Mouse (Mus musculus) retina, embryonic 14.5 days (tissue): ENCODE results near the gene Tmem59l.

Source experiments
- DNase-seq: peaks from one replicate; pipeline ENCODE4 v3.0.0-alpha.2; 2015; ENCODE audit warnings: low spot score

Gene Tmem59l

GRCm38 (mm10) chr8:70488931-70489470 is 1.8 kb upstream of the Tmem59l start:
- no peak for DNase-seq

GRCm38 (mm10) chr8:70487993-70488796 is 1.0 kb upstream of the Tmem59l start:
- no peak for DNase-seq

DNA sequence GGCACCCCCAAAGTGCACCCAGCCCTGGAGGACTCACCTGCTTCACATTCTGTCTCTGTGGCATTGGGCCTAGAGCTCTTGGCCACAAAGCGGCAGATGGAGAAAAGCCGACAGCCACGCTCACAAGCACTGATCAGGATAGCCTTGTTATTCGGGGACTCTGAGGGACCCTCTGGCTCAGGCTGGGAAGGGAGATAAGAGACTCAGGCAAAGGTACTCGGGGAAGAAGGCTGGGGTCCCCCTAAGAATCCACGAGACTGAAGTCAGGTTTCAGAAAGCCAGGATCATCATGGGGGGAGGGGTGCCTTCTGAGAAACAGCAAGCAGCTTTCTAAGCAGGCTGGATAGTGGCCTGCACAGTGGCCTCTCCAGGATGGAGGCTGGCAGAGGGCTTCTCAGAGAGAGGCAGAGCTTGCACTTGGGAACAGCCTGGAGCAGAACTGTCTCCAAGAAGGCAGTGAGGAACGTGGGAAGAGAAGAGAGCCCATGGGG is 922 bp downstream of the Tmem59l start:
- DNase-seq = no peak

DNA sequence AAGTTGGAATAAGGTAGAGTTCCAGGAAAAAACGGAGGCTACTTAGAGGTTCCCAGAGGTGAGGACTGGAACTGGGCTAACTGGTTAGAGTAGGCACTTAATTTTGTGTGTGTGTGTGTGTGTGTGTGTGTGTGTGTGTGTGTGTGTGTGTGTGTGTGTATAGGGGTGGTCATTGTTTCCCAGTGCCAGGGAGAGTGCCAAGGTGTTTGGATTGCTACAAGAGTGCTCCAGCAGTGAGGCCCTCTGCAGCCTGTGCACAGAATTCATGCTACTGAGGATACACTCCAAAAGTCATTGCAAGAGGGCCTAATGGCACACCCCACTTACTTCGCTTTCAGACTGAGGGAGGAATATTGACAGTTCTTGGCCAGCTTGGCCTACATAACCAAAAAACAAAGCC is 4.2 kb downstream of the Tmem59l start:
- no peak for DNase-seq

DNA sequence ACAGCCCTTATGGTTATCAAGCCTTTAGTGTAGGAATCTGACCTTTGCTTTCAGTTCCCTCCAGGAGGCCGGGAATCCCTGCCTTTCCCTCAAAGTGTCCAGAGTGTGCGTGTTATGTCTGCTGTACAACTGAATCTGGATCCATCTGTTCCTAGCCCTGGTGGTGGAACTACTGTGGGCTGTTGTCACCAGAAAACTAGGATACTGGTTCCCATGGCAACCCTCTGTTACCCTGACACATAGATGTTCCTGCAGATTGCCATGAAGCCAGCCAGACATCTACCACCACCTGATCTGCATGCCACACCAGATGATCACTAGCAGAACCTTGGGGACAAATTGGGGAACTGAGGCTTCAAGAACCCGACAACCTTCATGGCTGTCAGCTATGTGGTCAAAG is 5.2 kb downstream of the Tmem59l start:
- DNase-seq = no peak

DNA sequence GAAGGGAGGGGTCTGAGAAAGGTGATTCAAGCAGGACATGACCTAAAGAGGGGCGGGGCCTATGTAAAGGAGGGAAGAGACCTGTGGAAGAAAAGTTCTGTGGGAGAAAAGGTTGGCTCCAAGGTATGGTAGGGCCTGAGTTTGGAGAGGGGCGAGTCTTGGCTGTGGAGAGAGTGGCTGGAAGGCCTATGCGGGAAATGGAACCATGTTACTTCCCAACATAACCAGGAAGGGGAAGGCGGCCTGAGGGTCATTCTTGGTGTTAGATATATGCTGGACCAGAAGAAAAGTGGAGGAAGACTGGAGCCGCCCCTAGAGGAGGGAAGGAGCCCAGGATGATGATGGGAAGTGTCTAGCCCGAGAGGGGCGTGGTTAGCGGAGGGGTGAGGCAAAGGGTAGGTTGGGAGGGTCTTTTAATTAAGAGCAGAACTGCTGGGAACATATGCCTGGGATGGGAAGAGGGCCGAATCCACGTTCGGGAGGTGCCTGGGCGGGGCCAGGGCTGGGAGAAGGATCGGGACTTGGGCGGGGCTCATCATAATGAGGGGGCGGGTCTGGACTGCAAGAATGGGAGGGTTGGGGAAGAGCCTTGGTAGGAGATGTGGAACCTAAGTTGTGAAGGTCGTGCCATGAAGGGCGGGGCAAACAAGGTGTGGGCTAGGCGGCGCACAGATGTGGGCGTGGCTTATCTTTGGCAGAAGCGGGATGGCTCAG is 9.7 kb downstream of the Tmem59l start:
- DNase-seq = no peak

DNA sequence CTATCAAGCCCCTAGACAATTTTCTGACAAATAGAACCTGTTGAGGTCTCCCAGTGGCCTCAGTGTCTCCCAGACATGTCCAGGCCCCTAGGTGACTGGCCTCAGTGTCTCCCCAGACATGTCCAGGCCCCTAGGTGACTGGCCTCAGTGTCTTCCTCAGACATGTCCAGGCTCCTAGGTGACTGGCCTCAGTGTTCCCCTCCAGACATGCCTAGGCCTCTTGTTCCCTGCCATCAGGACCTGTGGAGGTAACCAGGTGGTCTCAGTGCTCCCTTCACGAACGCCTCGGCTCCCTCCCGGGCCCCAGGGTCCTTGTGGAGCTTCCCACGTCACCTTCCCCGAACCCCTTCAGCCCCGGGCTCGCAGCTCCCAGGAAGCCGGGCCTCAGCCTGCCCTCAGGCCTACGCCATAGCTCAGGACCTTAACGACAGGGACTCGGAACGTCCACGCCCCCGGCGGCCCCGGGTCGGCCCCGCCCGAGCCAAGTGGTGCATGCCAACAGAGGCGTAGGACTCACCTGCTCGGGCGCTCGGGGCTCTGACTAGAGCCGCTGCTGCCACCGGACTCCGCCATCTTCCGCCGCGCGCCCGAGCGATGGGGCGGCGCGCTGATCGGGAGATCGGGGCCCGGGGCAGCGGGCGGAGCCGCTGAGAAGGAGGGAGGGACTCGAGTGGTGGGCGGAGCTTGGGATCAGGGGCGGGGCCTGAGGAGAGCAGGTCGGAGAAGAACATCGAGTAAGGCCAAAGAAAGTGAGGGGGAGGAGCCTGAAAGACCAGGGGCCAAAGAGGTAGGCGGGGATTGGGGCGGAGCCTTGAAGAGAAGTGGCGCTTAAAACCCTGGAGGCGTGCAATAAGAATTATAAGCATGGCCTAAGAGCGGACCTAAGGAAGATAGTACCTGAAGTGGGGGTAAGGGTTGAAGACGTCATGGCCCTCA is 10.6 kb downstream of the Tmem59l start, which contains the start of gene Klhl26:
TSS of gene Klhl26 (minus strand) at position 636 of the 936 bp plus-strand sequence.
- peak; percentile 95 for DNase-seq

- no peak for DNase-seq
These were observed 15.3 kb downstream of the Tmem59l start for GRCm38 (mm10) chr8:70471856-70472255.

- no peak for DNase-seq
These were observed 17.2 kb downstream of the Tmem59l start for GRCm38 (mm10) chr8:70469938-70470337.

DNA sequence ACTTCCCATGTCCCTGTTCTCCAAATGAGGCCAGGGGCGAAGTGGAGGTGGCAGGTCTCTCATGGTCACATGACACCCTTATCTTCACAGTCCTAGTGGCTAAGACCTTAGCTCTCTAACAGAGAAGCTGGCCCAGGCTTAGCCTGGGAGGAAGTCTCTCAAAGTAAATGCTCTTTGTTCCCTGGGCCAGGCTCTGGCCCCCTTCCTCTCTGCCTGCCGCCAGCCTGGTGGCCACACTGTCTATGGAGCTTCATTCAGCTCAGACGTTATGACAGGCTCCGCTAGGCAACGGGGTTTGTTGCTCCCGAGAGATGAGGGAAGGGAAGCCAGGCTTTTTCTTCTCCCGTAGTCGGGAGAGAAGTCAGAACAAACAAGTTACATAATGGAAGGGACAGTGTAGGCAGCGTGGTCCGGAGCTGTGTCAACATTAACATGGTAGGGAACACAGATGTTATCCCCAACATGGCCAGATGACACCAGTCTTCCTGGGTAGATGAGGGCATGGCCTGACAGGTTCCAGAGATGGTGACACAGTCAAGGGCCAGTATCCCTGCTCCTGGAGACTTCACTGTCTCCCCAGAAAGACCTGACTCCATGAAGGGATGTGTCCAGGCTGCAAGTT is 17.8 kb downstream of the Tmem59l start:
- DNase-seq = no peak

DNA sequence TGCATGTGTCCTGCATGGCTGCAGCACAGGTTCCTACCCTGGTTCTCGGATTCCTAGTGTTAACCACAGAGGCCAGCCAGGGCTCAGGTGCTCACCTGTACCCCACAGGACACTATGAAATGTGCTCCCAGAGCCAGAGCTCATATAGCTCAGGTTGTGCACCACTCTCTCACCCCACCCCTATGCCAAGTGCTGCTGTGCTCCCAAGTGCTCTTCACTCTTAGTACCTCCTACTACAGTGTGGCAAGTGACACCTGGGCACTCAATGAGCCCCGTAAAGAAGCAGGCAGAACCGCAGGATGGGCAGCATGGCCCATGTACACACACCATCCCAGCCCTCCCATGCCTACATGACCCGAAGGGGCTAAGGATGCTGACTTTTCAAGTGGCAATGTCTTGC is 18.4 kb downstream of the Tmem59l start:
- no peak for DNase-seq

- DNase-seq = no peak
These were observed 19.3 kb downstream of the Tmem59l start for GRCm38 (mm10) chr8:70467907-70468306.

DNA sequence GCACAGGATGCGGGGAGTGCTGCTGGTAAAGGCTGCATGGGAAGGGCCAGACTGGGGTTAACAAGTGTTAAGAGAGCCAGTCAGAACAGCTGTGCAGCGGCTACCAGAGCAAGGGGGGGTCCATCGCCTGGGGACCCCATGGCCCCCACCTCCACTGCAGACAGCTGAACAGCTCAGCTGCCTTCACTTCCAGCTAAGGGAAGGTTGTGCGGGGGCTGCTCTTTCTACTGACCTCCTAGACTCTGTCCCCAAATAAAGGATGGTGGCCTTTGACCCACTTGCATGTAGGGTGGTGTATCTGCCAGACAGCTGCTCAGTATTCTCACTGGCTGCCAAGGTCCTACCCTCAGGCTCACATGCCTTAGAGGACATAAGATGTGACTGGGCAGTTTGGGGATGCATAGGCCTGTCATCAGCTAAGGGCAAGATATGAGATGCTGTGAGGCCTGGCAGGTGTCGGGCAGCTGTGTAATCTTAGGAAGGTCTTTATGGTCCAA is 19.9 kb downstream of the Tmem59l start:
- DNase-seq = no peak

DNA sequence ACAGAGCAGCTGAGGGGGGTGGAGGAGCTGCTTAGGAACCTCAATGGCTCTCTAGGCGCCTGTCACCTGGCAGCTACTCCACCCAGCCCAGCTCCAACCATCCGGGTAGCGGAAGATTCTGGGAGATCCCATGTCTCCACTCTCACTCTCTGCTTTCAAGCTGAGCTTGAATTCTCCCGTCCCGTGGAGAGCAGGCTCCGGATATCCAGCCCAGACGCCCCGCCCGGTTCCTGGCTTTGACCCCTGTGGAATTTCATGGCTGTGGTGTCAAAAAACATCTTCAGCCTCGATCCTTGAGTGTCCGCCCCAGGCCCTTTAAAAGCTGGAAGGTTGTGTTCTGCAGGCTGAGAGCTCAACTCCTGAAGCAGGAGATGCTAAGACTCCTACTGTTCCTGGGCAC is 20.4 kb downstream of the Tmem59l start:
- no peak for DNase-seq

GRCm38 (mm10) chr8:70466305-70466704 is 20.9 kb downstream of the Tmem59l start:
- no peak for DNase-seq

GRCm38 (mm10) chr8:70465701-70466100 is 21.5 kb downstream of the Tmem59l start:
- DNase-seq = no peak

DNA sequence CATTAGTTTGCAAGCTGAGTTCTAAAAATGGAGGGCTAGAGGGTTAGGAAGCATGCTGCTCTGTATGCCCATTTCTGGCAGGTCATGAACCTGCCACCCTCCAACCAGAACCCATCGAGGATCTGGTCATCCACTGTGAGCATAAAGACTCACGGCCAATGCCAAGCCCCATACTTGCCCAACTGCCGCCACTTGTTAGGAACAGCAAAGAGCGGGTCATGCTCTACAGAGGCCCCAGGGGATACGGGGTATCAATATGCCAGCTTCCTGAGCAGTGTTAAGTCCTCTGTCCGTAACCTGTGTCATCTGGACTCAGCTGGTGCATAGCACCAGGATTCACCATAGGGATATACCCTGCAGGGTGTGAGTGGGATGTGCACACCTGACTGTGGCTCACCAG is 23.0 kb downstream of the Tmem59l start:
- DNase-seq = no peak

- DNase-seq = no peak
These were observed 23.9 kb downstream of the Tmem59l start for GRCm38 (mm10) chr8:70463306-70463705.

DNA sequence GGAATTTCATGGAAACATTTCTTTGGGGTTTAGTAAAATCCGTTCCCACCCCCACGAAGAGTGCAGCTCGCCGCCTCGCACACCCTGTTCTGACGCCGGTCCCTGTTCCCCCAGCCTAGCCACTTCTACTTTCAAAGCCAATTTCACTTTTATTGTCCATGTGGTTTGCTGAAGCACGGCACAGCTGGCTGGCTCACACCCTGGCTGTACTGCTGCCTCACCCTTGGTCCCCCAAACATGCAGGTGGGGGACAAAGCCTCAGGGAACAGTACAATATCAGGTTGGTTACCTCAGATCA is 24.7 kb downstream of the Tmem59l start:
- DNase-seq = no peak

DNA sequence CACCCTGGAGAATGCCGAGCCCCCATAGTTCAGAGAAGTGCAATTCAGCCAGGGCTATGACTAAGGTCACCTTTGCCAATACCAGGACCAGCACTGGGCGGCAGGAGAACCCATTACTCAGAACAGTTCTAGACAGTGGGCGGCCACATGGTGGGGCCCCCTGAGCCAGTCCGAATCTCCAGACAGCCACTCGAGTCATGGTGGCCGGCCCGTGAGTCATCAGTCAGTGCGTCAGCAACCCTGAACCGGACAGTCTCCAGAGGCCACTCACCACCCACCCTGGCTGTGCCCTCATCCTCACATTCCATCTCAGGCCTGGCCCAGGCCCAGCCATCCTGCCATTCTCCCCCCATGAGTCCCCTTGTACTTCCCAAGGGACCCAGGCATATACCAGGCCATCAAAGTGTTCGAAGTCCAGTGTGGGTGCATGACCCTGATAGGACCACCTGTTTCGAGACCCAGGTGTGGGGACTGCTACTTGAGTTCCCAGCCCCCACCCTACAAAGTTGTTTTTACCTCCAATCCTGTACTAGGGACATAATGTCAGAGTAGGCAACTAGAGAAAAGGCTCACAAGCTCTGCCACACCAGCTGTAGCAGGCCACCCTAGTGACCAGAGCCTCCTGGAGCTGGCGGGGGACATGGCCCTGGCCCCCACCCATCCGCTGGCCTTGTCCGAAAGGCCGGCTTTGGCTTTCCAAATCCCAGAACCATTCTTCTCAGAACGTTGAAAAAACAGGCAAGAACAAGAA is 25.2 kb downstream of the Tmem59l start:
- DNase-seq = no peak

DNA sequence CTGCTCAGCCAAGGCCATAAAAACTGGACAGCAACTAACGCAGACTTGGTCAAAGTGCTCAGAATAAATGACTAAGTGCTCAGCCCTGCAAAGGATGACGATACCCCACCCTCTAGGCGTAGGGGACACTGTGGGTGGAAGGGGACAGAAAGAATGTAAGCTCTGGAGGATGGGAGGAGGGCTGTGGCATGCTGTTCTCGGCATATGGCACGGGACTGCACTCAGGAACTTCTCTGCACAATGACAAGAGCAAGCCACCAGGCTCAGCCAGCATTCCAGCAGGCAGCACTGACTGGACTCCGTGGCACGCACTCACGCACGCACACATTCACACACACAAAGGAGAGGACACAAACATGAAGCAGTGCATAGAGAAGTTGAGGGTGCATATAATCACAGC is 26.6 kb downstream of the Tmem59l start:
- DNase-seq = no peak
